Mouse (Mus musculus) kidney, adult 2 months (tissue): ENCODE results near the gene Cntnap2. TPM values are rescaled to one million over a fixed set of nuclear protein-coding genes. Genes with fewer than 3 reads are reported as not detected.

ENCODE experiments used
- DNase-seq: peaks from one replicate; pipeline ENCODE4 v3.0.0; 2021
- H3K27ac ChIP-seq: fragments of 200-500 bp; 2 replicates; pipeline ENCODE4 v1.5.1; 2012; ENCODE audit warnings: low read depth, low read length, control low read depth, inconsistent platforms; ENCODE audit not compliant: insufficient read depth
- H3K27me3 ChIP-seq: fragments of 200-500 bp; replicated peaks from 2 replicates; pipeline ENCODE4 v1.6.1; 2012; ENCODE audit warnings: mild to moderate bottlenecking, moderate library complexity, low read length, inconsistent platforms; ENCODE audit not compliant: control insufficient read depth, insufficient read depth
- H3K36me3 ChIP-seq: fragments of 200-500 bp; 2 replicates; pipeline ENCODE4 v1.6.1; 2012; ENCODE audit warnings: mild to moderate bottlenecking, moderate library complexity, low read length, inconsistent platforms; ENCODE audit not compliant: control insufficient read depth, insufficient read depth
- H3K4me1 ChIP-seq: fragments of 200-500 bp; 2 replicates; pipeline ENCODE4 v1.6.1; 2011; ENCODE audit warnings: low read length; ENCODE audit not compliant: control insufficient read depth, insufficient read depth
- H3K4me3 ChIP-seq: fragments of 200-500 bp; 2 replicates; pipeline ENCODE4 v1.5.1; 2011; ENCODE audit warnings: mild to moderate bottlenecking, low read depth, low read length, control low read depth; ENCODE audit not compliant: insufficient read depth
- CTCF ChIP-seq: fragments of 200-500 bp; conservative IDR thresholded peaks from 2 replicates; pipeline ENCODE4 v1.5.1; 2011; ENCODE audit warnings: low read depth, mild to moderate bottlenecking, control low read depth, low read length, moderate library complexity, mixed read lengths; ENCODE audit not compliant: insufficient read depth, insufficient read length
- POLR2A ChIP-seq: fragments of 200-500 bp; IDR thresholded peaks from one replicate; pipeline ENCODE4 v1.6.1; 2011; ENCODE audit warnings: low read depth, low read length, control low read depth
- WGBS: fragments of 180-500 bp; shearing (Covaris S2); methylation state at CpG from one replicate; pipeline ENCODE4 v1.1.7; 2018; 5-methylcytosine and 5-hydroxymethylcytosine counted together
- polyA plus RNA-seq: library from polyadenylated mRNA; depleted of rRNA; stranded (reverse); fragments of >200 nt; gene quantifications from 2 replicates; pipeline ENCODE4 v1.2.3, GENCODE M21; 2012

Cntnap2 gene
- polyA plus RNA-seq, 1 experiment: 0.31 TPM

DNA sequence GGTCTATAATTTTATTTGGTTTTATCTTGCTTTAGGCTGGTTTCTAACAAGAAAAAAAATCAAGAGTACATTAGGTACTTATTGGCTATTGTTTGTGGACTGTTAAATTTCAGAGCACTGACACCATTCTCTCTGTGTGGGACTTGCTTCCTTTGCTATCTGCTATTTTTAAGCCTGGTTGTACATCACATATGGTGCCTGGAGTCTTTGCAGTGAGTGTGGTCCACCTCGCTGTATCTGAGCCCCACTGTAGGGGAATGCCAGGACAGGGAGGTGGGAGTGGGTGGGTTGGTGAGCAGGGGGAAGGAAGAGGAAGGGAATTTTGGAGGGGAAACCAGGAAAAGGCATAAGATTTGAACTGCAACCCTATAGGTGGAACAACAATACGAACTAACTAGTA, 1504.3 kb downstream of the Cntnap2 start:
- Histone ChIP-seq H3K36me3 (no peaks in the 10 kb centered on the region), H3K27ac (no peak overlapping the region), H3K4me1 (no peaks in the 10 kb centered on the region), H3K4me3 (no peak overlapping the region), H3K27me3 (no peaks in the 10 kb centered on the region)
- no peak for TF ChIP-seq POLR2A
- no peak for TF ChIP-seq CTCF
- WGBS: 85% methylated on average over 2 of the region's 2 CpGs
- no peak for DNase-seq

DNA sequence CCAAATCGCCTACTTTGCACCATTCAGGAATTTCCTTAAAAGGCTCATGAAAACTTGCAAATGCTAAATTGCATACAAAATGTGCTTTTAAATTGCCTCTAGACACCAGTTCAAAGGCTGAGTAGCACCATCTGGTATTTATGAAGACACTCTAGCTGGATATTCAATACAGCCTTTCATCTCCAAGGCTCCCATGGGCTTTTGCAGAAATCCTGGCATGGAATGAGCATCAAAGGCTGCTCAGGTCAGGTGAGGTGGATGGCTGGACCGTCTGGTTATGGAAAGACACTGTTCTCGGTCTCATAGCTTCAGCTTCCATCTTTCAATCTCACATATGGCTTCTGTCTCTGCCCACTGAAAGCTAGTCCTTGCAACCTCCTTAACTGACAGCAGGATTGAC, 1515.9 kb downstream of the Cntnap2 start:
- Histone ChIP-seq H3K4me1 (no peaks in the 10 kb centered on the region), H3K4me3 (no peak overlapping the region), H3K27me3 (no peaks in the 10 kb centered on the region), H3K36me3 (no peaks in the 10 kb centered on the region), H3K27ac (no peak overlapping the region)
- TF ChIP-seq POLR2A (no peak), CTCF (no peak)
- WGBS: 62% methylated on average over 3 of the region's 3 CpGs
- DNase-seq: no peak

DNA sequence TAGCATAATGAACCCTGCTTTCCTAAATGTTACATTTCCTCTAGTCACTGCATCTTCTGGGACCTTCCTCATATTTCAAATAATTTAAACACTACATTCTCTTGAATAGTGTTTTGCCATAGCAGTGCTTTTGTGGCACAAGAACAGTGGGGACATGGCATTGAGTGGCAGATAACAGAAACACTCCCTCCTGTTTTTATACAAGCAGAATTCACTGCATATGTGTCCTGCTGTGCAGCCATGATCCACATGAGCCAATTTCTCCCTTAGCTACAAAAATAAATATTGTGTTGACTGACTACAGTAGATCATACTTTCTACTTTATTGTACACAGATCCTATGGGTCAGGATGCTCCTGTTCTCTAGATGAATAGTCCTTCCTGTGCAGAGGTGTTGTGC, 1553.2 kb downstream of the Cntnap2 start:
- no peak for DNase-seq
- Histone ChIP-seq H3K4me1 (no peaks in the 10 kb centered on the region), H3K27ac (no peak overlapping the region), H3K4me3 (no peak overlapping the region), H3K27me3 (no peaks in the 10 kb centered on the region), H3K36me3 (no peaks in the 10 kb centered on the region)
- no peak for TF ChIP-seq POLR2A
- TF ChIP-seq CTCF: no peak

DNA sequence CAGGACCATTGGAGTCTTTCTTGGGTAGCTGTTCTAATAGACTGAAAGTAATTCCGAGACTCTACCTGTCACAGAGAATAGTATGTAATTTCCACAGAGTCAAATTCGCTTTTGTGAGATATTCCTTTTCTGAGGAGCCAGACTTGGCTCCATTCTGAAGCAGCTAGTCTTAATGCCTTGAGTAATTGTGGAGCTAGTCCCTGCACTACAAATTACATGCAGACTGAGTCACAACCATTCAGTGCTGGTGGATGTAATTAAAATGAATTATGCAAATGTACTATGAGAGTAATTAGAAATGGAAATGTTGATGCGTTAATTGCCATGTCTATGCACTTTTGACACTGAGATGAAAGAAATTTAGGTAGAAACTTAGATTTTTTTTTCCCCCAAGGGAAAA, 1553.7 kb downstream of the Cntnap2 start:
- no peak for TF ChIP-seq POLR2A
- no peak for TF ChIP-seq CTCF
- no peaks in the 10 kb centered on the region for H3K27me3 ChIP-seq
- 83% methylated on average over 3 of the region's 3 CpGs for WGBS
- no peak overlapping the region for H3K4me3 ChIP-seq
- H3K4me1 ChIP-seq: no peaks in the 10 kb centered on the region
- no peak overlapping the region for H3K27ac ChIP-seq
- H3K36me3 ChIP-seq: no peaks in the 10 kb centered on the region
- no peak for DNase-seq

DNA sequence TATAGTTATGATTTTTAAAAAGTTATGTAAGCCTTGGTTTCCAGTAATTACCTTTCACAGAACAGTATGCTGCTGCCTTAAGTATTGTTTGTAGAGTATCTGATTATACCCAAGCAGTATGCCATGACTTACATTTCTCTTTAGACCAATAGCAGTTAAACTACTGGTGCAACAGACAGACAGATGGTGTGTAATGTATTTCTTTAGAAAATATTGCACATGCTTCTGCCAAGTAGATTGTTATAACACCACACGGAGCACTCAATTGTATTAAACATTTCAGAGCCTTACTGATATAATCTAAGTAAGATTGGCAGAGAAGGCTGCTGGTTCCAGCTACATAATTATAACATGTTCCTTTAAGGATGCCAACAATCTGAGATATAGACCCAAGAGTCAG, 1609.9 kb downstream of the Cntnap2 start:
- WGBS: 84% methylated on average over 1 of the region's 1 CpGs
- Histone ChIP-seq H3K36me3 (no peaks in the 10 kb centered on the region), H3K4me3 (no peak overlapping the region), H3K27ac (no peak overlapping the region), H3K4me1 (no peaks in the 10 kb centered on the region), H3K27me3 (no peaks in the 10 kb centered on the region)
- TF ChIP-seq POLR2A: no peak
- no peak for TF ChIP-seq CTCF
- no peak for DNase-seq

DNA sequence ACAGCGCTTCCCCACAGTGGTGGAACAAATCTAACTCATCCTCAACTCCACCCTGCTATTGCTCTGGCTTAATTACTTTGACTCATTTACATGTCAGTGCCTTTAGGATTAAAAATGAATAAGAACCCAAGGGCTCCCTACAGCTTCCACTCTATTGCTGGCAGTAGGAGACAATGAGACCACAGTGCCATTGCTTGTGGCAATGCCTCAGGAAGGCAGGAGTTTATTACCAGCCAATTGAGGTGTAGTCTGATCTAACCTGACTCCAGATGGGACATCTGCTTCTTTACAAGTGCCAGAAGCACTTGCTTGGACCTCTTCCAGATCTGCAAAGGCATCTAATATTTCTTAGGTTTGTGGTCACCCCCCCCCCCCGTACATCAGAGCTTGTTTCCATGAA, 1615.9 kb downstream of the Cntnap2 start:
- Histone ChIP-seq H3K27ac (no peak overlapping the region), H3K4me3 (no peak overlapping the region), H3K36me3 (no peaks in the 10 kb centered on the region), H3K4me1 (no peaks in the 10 kb centered on the region), H3K27me3 (no peaks in the 10 kb centered on the region)
- 79% methylated on average over 2 of the region's 2 CpGs for WGBS
- TF ChIP-seq CTCF: no peak
- TF ChIP-seq POLR2A: no peak
- no peak for DNase-seq

DNA sequence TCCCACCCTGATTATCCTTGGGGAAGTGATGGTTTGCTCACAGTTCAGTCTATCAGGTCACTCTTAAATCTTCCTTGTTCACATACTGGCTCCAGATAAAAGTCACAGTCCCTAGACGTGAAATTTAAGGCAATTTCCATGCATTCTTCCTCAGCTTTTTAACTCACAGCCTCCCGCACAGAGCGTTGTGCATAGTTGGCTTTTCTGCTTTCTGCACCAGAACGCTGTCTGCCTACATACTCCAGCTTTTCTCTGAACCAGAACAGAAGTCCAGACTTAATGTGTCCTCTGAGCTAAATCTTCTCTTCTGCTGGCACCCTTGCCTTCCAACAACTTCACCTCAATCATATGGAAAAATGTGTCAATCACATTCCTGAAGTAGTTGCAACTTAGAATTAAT, 1616.5 kb downstream of the Cntnap2 start:
- H3K27me3 ChIP-seq: no peaks in the 10 kb centered on the region
- H3K27ac ChIP-seq: no peak overlapping the region
- no peak for DNase-seq
- WGBS: 84% methylated on average over 4 of the region's 4 CpGs
- TF ChIP-seq POLR2A: no peak
- TF ChIP-seq CTCF: no peak
- H3K4me1 ChIP-seq: no peaks in the 10 kb centered on the region
- H3K4me3 ChIP-seq: no peak overlapping the region
- H3K36me3 ChIP-seq: no peaks in the 10 kb centered on the region

DNA sequence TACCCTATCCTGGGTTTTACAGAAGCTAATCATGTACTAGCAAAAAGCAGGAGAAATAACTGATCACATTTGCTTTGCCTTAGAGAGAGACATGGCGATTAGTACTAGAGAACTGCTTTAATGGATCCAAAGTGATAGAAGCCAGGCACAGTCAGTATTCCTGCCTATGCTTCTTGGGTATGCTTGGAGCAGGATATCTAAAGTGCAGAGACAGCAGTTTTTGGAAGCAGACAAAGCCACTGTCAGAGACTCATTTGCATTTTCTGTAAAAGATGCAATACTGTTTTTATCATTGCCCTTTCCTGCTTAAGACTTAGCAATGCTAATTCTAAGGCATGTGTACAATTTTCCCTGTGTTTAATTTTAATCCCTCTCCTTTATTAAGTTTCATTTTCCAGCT, 1637.0 kb downstream of the Cntnap2 start:
- no peak overlapping the region for H3K4me3 ChIP-seq
- no peaks in the 10 kb centered on the region for H3K27me3 ChIP-seq
- DNase-seq: no peak
- 90% methylated on average over 1 of the region's 1 CpGs for WGBS
- H3K4me1 ChIP-seq: no peaks in the 10 kb centered on the region
- no peaks in the 10 kb centered on the region for H3K36me3 ChIP-seq
- TF ChIP-seq CTCF (no peak), POLR2A (no peak)
- no peak overlapping the region for H3K27ac ChIP-seq
